Mouse (Mus musculus) kidney, embryonic 16.5 days (tissue): ENCODE measurements at regions not wholly inside any gene's neighbourhood (a gene's known extent, or its start where the extent isn't known, plus 50 kb on each side); places are given as distances from the start of the nearest gene placed in this dataset.
"Not testable (repeated sequence)": the region's sequence is repeated elsewhere in the genome, so short reads cannot be mapped to it uniquely, and the experiment has no call there.

Experiments used
- ATAC-seq: fragments of 200-750 bp; cut with Nextera tagmentation; 2 replicates; pipeline ENCODE4 v1.8.0; 2017; ENCODE audit warnings: moderate TSS enrichment; ENCODE audit not compliant: low FRiP score, low TSS enrichment
- H3K27ac ChIP-seq: fragments of 300-500 bp; sonication (generic); 2 replicates; pipeline ENCODE4 v1.5.1; 2014; ENCODE audit warnings: low read length
- H3K27me3 ChIP-seq: fragments of 300-500 bp; sonication (generic); 2 replicates; pipeline ENCODE4 v1.6.1; 2014; ENCODE audit warnings: low read length, control low read depth, mixed read lengths; ENCODE audit not compliant: insufficient read depth
- H3K36me3 ChIP-seq: fragments of 300-500 bp; sonication (generic); 2 replicates; pipeline ENCODE4 v1.6.1; 2014; ENCODE audit warnings: low read length, control low read depth, mixed read lengths; ENCODE audit not compliant: insufficient read depth
- H3K4me1 ChIP-seq: fragments of 300-500 bp; sonication (generic); 2 replicates; pipeline ENCODE4 v1.6.1; 2014; ENCODE audit warnings: low read length, control low read depth, mixed read lengths; ENCODE audit not compliant: insufficient read depth
- H3K4me2 ChIP-seq: fragments of 300-500 bp; sonication (generic); replicated peaks from 2 replicates; pipeline ENCODE4 v1.6.1; 2014; ENCODE audit warnings: low read depth, low read length
- H3K4me3 ChIP-seq: fragments of 300-500 bp; sonication (generic); 2 replicates; pipeline ENCODE4 v1.5.1; 2014; ENCODE audit warnings: mild to moderate bottlenecking, low read length
- H3K9ac ChIP-seq: fragments of 300-500 bp; sonication (generic); replicated peaks from 2 replicates; pipeline ENCODE4 v1.6.1; 2014; ENCODE audit warnings: low read length
- H3K9me3 ChIP-seq: fragments of 300-500 bp; sonication (generic); 2 replicates; pipeline ENCODE4 v1.6.1; 2016; ENCODE audit warnings: low read length, control low read depth
- WGBS: fragments of 180-500 bp; shearing (Covaris S2); extraction: QIAGEN DNeasy Blood & Tissue Kit; methylation state at CpG from one replicate; pipeline ENCODE4 v1.1.7; 2014; 5-methylcytosine and 5-hydroxymethylcytosine counted together

DNA sequence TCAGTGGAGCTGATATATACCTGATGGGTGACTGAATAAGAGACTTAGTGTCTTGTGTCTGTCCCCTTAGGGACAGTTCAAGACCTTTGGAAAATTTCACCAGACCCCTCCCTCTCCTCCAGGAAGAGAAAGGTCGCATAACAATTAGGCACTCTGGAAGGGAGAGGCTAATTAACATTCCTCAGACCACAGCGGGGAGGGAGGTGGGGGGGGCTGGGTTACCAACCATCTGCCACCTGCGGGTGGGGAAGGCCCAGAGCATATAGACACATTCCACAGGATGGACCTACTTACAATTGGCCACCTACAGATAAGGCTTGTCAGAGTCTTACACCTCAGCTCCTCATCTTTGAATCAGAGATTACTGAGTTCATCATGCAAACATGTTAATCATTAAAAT, 114.6 kb downstream of the Car2 start:
- 12% methylated on average over 3 of the region's 3 CpGs for WGBS
- no peak; the same call in 1 of the 2 replicates for ATAC-seq

DNA sequence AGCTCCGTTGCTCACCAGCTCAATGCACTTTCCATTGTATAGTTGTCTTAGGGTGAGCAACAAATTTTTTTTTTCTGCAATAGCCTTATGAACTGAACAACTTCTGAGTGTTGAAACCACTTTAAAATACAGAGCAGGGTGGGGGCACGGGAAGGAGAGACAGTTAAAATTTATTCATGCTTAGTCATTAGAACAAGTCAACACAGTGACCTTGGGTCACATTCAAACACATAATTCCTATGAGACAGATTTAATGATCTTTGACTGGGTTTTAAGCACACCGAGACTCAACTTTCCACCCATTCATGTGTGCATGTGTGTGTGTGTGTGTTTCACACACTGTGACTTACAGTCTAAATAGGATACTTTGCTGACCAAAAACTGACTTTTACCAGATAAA, 121.7 kb downstream of the Car2 start:
- H3K36me3 ChIP-seq, result no peaks in the 10 kb centered on the region
- H3K4me2 ChIP-seq, result no peak overlapping the region
- no peak overlapping the region for H3K27ac ChIP-seq
- no peaks in the 10 kb centered on the region for H3K9me3 ChIP-seq
- 30% methylated on average over 3 of the region's 3 CpGs for WGBS
- H3K4me3 ChIP-seq, result no peak overlapping the region
- H3K4me1 ChIP-seq, result no peaks in the 10 kb centered on the region
- no peaks in the 10 kb centered on the region for H3K27me3 ChIP-seq
- peak; percentile 76; the same call in 1 of the 2 replicates for ATAC-seq
- H3K9ac ChIP-seq, result no peak overlapping the region

More for the DNA sequence above, 114.6 kb downstream of the Car2 start:
- no peaks in the 10 kb centered on the region for H3K36me3 ChIP-seq
- H3K27ac ChIP-seq, result no peak overlapping the region
- H3K27me3 ChIP-seq, result no peaks in the 10 kb centered on the region
- H3K9ac ChIP-seq, result no peak overlapping the region
- no peaks in the 10 kb centered on the region for H3K9me3 ChIP-seq
- H3K4me1 ChIP-seq, result 0 out of 2 replicates have a peak, but pooled peaks cover 2% of the 10 kb centered on the region
- H3K4me3 ChIP-seq, result no peak overlapping the region
- H3K4me2 ChIP-seq, result no peak overlapping the region

DNA sequence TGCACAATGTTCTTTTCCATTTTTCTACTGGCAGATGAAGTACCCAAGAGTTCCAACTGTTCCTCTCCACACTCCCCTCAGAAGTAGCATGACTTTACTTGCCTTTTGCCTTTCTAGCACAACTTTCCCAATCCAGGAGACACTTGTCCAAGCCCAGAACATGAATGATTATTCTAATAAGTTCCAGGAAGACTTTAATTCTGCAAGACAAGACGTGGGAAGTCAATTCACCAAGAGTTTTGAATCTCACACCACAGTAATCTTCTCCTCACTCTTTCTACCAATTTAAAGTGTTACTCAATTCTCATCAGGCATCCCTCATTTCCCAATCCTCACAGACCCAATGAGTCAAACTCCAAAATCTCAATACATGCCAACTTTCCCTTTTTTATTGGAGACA, 122.4 kb downstream of the Car2 start:
- no peak overlapping the region for H3K4me3 ChIP-seq
- H3K27me3 ChIP-seq, result no peaks in the 10 kb centered on the region
- no peaks in the 10 kb centered on the region for H3K9me3 ChIP-seq
- no peak overlapping the region for H3K9ac ChIP-seq
- no peak for ATAC-seq
- H3K36me3 ChIP-seq, result no peaks in the 10 kb centered on the region
- H3K4me1 ChIP-seq, result no peaks in the 10 kb centered on the region
- H3K27ac ChIP-seq, result no peak overlapping the region
- WGBS, result 81% methylated on average over 1 of the region's 1 CpGs
- no peak overlapping the region for H3K4me2 ChIP-seq

DNA sequence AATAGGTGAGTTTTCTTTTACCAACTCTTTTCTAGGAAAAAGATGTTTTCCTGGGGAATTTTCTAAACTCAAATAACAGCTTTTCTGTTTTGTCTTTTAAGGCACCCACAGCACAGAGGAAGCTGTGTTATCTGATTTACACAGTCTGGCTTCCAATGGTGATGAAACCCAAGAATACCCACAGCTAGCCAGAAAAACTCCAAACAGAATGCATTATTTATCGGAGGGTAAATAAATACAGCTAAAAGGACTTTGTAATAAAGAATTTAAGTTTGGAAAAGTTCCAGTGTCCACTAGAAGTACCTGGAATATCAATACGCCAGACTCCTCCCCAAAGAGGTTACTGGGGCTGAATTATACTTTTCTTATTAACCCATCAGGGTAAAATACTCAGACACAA, 123.7 kb downstream of the Car2 start:
- no peaks in the 10 kb centered on the region for H3K9me3 ChIP-seq
- 73% methylated on average over 2 of the region's 2 CpGs for WGBS
- ATAC-seq, result no peak
- H3K4me3 ChIP-seq, result no peak overlapping the region
- no peaks in the 10 kb centered on the region for H3K27me3 ChIP-seq
- no peak overlapping the region for H3K27ac ChIP-seq
- H3K36me3 ChIP-seq, result no peaks in the 10 kb centered on the region
- H3K9ac ChIP-seq, result no peak overlapping the region
- no peak overlapping the region for H3K4me2 ChIP-seq
- H3K4me1 ChIP-seq, result no peaks in the 10 kb centered on the region

DNA sequence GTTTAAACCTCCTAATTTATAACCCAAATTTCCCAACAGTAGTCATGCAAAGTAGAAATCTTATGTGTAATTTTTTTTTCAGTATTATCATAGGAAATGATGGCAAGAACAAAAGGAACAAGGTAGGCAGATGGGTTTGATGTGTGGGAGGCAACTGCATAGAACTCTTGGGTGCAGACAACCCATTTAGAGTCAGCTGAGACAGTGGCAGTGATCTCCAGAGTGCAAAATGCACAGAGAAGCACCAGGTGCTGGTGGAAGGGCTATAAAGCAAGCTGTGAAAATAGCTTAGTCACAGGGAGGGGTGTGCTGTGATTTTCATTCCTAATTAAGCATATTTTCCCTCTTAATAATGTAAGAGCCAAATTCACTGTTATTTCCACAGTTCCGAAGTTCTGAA, 130.5 kb downstream of the Car2 start:
- H3K4me3 ChIP-seq, result no peak overlapping the region
- ATAC-seq, result no peak
- WGBS, result 83% methylated on average over 1 of the region's 1 CpGs

DNA sequence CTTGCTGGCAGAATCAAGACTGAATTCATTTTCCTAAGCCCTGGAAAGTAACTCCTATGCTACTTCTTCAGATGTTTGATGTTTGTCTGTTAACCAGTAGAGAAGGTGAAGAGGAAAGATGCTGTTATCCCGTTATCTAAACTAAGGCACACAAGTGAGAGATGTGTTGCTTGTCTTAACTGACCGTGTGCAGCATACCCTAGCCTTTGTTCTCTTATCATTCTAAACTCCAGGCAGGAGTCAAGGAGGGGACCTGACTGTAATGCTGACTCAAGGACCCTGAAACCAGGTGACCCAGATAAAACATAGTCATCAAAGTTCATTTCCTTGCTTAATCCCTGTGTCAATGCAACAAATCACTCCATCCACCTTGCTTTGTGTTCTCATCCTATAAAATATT, 136.7 kb downstream of the Car2 start:
- H3K4me2 ChIP-seq, result no peak overlapping the region
- ATAC-seq, result no peak
- 76% methylated on average over 2 of the region's 2 CpGs for WGBS

More for the DNA sequence above, 130.5 kb downstream of the Car2 start:
- H3K27me3 ChIP-seq, result no peaks in the 10 kb centered on the region
- H3K27ac ChIP-seq, result no peak overlapping the region
- H3K9me3 ChIP-seq, result no peaks in the 10 kb centered on the region
- no peaks in the 10 kb centered on the region for H3K4me1 ChIP-seq
- no peak overlapping the region for H3K4me2 ChIP-seq
- H3K36me3 ChIP-seq, result no peaks in the 10 kb centered on the region
- no peak overlapping the region for H3K9ac ChIP-seq

DNA sequence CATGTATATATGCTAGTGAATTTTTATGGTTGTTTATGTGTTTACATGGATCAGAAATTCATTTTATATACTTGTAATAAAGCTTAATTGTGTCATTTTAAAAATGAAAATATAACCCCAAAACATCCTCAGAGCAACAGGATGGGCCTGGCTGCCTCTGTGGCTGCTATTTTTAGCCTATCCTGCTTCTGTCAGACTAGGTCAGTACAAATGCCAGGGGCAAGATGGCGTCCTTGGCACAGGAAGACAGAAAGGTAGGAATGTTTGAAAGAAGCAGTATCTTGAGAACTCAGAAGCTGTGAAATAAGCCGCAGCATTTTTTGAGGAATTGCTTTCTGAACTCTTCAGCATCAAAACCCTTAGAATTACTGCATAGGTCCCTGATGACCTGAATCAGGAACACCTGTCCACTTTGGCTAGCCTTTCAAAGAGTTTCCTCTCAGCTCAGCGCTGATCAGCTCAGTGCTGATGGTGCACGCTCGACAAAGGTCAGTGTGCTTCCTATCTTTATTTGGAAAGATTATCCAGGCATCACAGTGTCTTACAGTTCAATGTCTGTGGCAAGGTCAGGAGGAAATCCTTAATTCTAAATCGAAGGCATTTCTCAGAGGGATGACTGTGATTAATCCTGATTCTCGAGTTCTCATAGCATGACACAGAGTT, 154.9 kb downstream of the Car2 start:
- H3K27ac ChIP-seq, result no peak overlapping the region
- no peak overlapping the region for H3K9ac ChIP-seq
- no peak for ATAC-seq
- no peaks in the 10 kb centered on the region for H3K9me3 ChIP-seq
- no peaks in the 10 kb centered on the region for H3K36me3 ChIP-seq
- H3K4me3 ChIP-seq, result no peak overlapping the region
- no peaks in the 10 kb centered on the region for H3K4me1 ChIP-seq
- WGBS, result 51% methylated on average over 7 of the region's 7 CpGs
- H3K4me2 ChIP-seq, result no peak overlapping the region
- no peaks in the 10 kb centered on the region for H3K27me3 ChIP-seq

More for the DNA sequence above, 136.7 kb downstream of the Car2 start:
- Histone ChIP-seq H3K9me3 (no peaks in the 10 kb centered on the region), H3K27me3 (no peaks in the 10 kb centered on the region), H3K4me1 (no peaks in the 10 kb centered on the region), H3K9ac (no peak overlapping the region), H3K27ac (no peak overlapping the region), H3K4me3 (no peak overlapping the region), H3K36me3 (no peaks in the 10 kb centered on the region)

DNA sequence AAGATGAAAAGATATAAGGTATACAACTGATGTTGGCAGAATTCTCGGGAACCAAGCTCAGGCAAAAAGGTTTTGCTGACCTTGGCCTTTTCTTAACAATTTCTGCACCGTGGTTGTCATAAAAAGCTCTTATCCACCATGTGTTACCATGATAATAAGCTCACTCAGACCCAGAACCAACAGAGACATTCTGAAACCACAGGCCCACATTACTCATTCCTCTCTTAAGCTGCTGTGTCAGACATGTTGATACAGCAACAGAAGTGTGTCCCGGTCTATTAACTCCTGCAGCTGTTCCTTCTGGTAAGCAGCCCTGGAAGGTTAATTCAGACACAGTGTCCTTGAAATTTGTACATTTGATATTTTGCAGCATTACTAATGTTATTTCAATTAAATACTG, 167.9 kb downstream of the Car2 start:
- WGBS, result 46% methylated on average over 3 of the region's 3 CpGs
- Histone ChIP-seq H3K4me2 (no peak overlapping the region), H3K9ac (no peak overlapping the region), H3K9me3 (peaks cover 3% of the 10 kb centered on the region; the same call in 1 of the 2 replicates), H3K4me1 (no peaks in the 10 kb centered on the region), H3K4me3 (no peak overlapping the region), H3K27ac (no peak overlapping the region), H3K36me3 (no peaks in the 10 kb centered on the region), H3K27me3 (no peaks in the 10 kb centered on the region)
- ATAC-seq, result no peak; the same call in 1 of the 2 replicates

DNA sequence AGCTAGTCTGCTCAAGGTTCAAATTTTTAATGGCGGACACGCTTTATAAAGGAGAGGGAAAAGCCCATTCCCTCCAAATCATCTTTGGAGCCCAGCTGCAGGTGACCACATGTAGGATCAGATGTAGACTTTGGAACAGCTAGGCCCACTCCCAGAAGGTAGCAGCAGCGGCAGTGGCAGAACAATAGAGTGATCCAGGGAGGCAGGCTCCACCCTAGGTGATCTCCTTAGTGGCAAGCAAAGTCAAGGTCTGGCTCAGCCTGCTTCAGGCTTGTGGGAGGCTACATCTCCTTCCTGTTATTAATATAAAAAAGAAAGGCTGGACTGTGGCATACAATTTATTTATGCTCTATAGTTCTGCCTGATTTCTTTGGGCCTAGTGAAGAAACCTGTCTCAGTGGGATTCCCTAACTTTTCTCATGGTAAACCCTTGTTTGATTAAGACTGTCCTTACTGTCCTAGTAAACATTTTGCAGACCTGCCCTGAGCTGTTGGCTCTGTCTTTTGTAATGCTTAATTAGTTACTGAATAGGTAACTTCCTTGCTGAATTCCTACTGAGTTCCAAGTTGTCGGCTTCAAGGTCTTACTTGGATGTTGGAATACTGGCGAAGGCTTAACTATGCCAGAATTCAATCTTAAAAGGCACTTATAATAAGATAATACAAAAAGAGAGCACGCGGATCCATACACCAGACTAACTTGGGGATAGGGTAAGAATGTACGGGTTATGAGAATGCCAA, 169.6 kb downstream of the Car2 start:
- not testable (repeated sequence) for H3K4me3 ChIP-seq

More for the DNA sequence above, 169.6 kb downstream of the Car2 start:
- H3K4me1 ChIP-seq, H3K27me3 ChIP-seq, H3K9ac ChIP-seq, H3K9me3 ChIP-seq, H3K36me3 ChIP-seq, H3K4me2 ChIP-seq, ATAC-seq, H3K27ac ChIP-seq: not testable (repeated sequence)
- 91% methylated on average over 8 of the region's 8 CpGs for WGBS
